Mouse (Mus musculus) liver, embryonic 14.5 days (tissue): Measurements from ENCODE around the gene Arsg. TPM values are rescaled to one million over a fixed set of nuclear protein-coding genes. Genes with fewer than 3 reads are reported as not detected.

Experiments
- ATAC-seq: fragments of 200-750 bp; cut with Nextera tagmentation; 2 replicates; pipeline ENCODE4 v1.8.0; 2017; ENCODE audit warnings: moderate number of reproducible peaks, mild to moderate bottlenecking, moderate library complexity; ENCODE audit not compliant: insufficient read depth
- DNase-seq, 3 experiments: peaks; one replicate each; pipeline ENCODE4 v3.0.0-alpha.2; 2012 to 2013; ENCODE audit warnings: low read depth in 3 of 3, low spot score in 3 of 3
- H3K27ac ChIP-seq: fragments of 300-500 bp; sonication (generic); 2 replicates; pipeline ENCODE4 v1.5.1; 2014; ENCODE audit warnings: moderate library complexity, mild to moderate bottlenecking, control low read depth, inconsistent platforms
- H3K27me3 ChIP-seq: fragments of 300-500 bp; sonication (generic); 2 replicates; pipeline ENCODE4 v1.6.1; 2014; ENCODE audit warnings: mild to moderate bottlenecking, low read length, moderate library complexity; ENCODE audit not compliant: control insufficient read depth, insufficient read depth
- H3K36me3 ChIP-seq: fragments of 300-500 bp; sonication (generic); replicated peaks from 2 replicates; pipeline ENCODE4 v1.6.1; 2014; ENCODE audit warnings: low read depth; ENCODE audit not compliant: control insufficient read depth, insufficient read depth
- H3K4me1 ChIP-seq, 2 experiments: fragments of 200-500 bp in 1 of 2; fragments of 300-500 bp in 1 of 2; sonication (generic) in 1 of 2; replicated peaks; 2 replicates each; pipeline ENCODE4 v1.6.1; 2012 to 2014; ENCODE audit warnings: antibody characterized with exemption in 1 of 2, inconsistent platforms in 1 of 2, low read length in 1 of 2; ENCODE audit not compliant: control insufficient read depth in 2 of 2, insufficient read depth in 2 of 2
- H3K4me2 ChIP-seq: fragments of 300-500 bp; sonication (generic); 2 replicates; pipeline ENCODE4 v1.6.1; 2014; ENCODE audit warnings: low read depth, mild to moderate bottlenecking, control low read depth, moderate library complexity
- H3K4me3 ChIP-seq, 2 experiments: fragments of 200-500 bp in 1 of 2; fragments of 300-500 bp in 1 of 2; sonication (generic) in 1 of 2; 2 replicates each; pipeline ENCODE4 v1.5.1; 2012 to 2014; ENCODE audit warnings: low read depth in 2 of 2, low read length in 2 of 2, mild to moderate bottlenecking in 2 of 2, control low read depth in 1 of 2, inconsistent platforms in 1 of 2, moderate library complexity in 1 of 2; ENCODE audit not compliant: insufficient read depth in 1 of 2
- H3K9ac ChIP-seq: fragments of 300-500 bp; sonication (generic); replicated peaks from 2 replicates; pipeline ENCODE4 v1.6.1; 2014; ENCODE audit warnings: mild to moderate bottlenecking, control low read depth, moderate library complexity
- H3K9me3 ChIP-seq: fragments of 300-500 bp; sonication (generic); 2 replicates; pipeline ENCODE4 v1.6.1; 2016; ENCODE audit warnings: low read length, mixed read lengths; ENCODE audit not compliant: control insufficient read depth
- CTCF ChIP-seq: IDR thresholded peaks from 2 replicates; pipeline ENCODE4 v1.5.1; 2016; ENCODE audit warnings: antibody characterized with exemption, low read depth, control low read depth
- EP300 ChIP-seq: IDR thresholded peaks from 2 replicates; pipeline ENCODE4 v1.6.1; 2016; ENCODE audit warnings: antibody characterized with exemption, low read depth
- WGBS: fragments of 180-500 bp; shearing (Covaris S2); extraction: QIAGEN DNeasy Blood & Tissue Kit; methylation state at CpG from one replicate; pipeline ENCODE4 v1.1.7; 2014; ENCODE audit not compliant: insufficient replicate concordance; 5-methylcytosine and 5-hydroxymethylcytosine counted together
- polyA plus RNA-seq, 2 experiments: library from polyadenylated mRNA; depleted of rRNA in 1 of 2; stranded (reverse) in 1 of 2; unstranded in 1 of 2; fragments of >200 nt; fragmentation: Nextera tagmentation in 1 of 2; extraction: Ambion mirVana in 1 of 2; gene quantifications; 2 replicates each; pipeline versions ENCODE4 v1.2.1 to v1.2.3; 2012 to 2014

Arsg gene
- polyA plus RNA-seq, 2 experiments: 2.3 to 3.8 TPM

DNA sequence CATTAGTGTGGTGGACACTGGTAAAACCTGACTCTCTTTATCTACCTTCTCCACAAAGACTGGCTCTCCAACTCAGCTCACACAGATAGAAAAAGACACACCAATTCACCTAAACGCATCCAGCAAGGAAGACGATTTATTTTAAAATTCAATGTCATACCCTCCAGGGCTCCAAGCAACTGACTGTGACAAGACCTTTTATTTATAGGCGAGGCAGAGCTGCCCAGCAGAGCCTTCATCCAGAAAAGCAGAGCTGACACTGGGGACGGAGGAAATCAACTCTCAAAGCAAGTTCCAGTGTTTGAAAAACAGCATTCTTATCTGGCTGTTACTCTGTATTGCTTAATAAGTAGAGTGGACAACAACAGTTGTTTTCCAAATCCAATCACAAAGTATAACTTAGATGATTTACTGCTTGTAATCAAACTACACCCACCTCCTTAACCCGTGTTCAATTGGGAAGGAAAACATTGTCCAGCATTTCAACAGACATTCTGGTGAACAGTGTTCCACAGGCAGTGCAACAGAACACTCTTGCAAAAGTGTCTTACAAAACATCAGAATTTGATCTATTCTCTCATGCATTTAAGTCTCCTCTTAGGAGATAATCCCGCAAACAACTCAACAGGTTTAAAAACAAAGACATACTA is 135.9 kb downstream of the Arsg start:
- Histone ChIP-seq H3K9me3 (no peaks in the 10 kb centered on the region), H3K27ac (peak overlapping the region; percentile 28), H3K27me3 (no peaks in the 10 kb centered on the region), H3K4me2 (peak overlapping the region; percentile 77), H3K4me1 (peaks cover 33 to 44% of the 10 kb centered on the region in 2 experiments), H3K4me3 (peak overlapping the region; percentile 15 to 75; a peak in 3 of 4 replicates), H3K9ac (peak overlapping the region; percentile 78), H3K36me3 (peaks cover 6% of the 10 kb centered on the region)
- DNase-seq (no peak), ATAC-seq (no peak)
- 47% methylated on average over 6 of the region's 6 CpGs for WGBS
- TF ChIP-seq EP300 (no peak), CTCF (no peak)

DNA sequence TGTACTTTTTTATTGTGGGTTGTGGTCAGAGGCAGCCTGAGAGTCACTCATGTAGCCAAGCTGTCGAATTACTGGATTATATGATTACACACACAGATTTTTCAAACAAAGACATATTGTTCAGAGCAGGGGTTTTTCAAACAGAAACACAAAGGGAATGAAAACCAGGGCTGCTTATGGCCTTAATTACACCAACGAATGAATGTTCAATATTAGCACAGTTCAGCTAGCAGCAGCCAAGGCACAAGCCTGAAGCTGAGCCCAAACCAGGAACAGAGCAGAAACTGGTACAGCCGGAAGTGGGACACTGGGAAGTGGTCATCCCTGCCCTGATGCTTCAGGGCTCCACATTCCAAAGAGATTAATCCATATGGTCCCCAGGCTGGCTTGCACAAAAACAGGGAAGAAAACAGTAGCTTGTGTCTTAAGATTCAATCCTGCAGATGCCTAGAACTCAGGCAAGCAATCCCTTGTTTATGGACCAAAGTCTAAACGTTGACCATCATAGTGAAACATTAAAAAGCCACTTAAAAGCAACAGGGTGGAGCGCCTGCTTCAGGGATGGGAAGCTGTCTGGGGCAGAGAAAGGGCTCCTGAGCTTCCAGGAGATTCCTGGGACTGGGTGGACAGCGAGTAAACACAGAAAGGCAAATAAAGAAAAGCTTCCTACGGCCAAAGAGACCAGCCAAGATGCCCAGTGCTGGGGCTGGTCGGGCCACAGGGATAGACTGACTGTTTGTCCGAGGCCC is 137.0 kb downstream of the Arsg start:
- ATAC-seq: no peak
- TF ChIP-seq CTCF: no peak
- no peak for TF ChIP-seq EP300

DNA sequence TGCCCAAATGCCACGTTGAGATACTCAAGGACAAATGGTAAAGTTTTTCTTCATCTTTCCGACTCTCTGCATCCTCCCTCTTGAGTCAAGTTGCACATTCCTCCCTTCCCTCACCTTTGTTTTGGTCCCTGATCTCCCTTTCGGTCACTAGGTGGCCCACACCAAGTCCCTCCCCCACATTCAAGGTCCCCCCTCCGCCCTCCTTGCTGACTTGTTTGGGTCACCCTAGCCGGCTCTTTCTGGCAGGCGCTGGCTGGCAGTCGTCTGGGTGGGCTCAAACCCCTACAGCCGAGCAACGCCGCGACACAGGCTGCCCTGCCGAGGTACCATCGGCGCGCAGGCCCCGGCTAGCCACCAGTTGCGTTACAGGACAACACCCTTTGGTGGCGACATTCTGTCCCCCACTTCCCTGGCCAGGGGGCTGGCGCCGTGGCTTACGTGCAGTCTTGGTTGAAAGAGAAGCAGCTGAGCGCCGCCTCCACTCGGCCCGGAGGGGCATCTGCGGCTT is 137.7 kb downstream of the Arsg start:
- TF ChIP-seq EP300: no peak
- TF ChIP-seq CTCF: peak; percentile 60
- Histone ChIP-seq H3K9ac (peak overlapping the region; percentile 78), H3K9me3 (no peaks in the 10 kb centered on the region), H3K4me2 (peak overlapping the region; percentile 77), H3K4me1 (peaks cover 43 to 55% of the 10 kb centered on the region in 2 experiments), H3K27ac (peak overlapping the region; percentile 45), H3K36me3 (no peaks in the 10 kb centered on the region), H3K27me3 (no peaks in the 10 kb centered on the region), H3K4me3 (peak overlapping the region; percentile 75 to 76)
- peak in 1 of 3 experiments; percentile 57 for DNase-seq
- WGBS: under 1% methylated on average over 26 of the region's 26 CpGs
- ATAC-seq: peak; percentile 14

More for the DNA sequence above, 137.0 kb downstream of the Arsg start:
- Histone ChIP-seq H3K36me3 (no peaks in the 10 kb centered on the region; the same call in 1 of the 2 replicates), H3K9me3 (no peaks in the 10 kb centered on the region), H3K4me3 (peak overlapping the region; percentile 75 to 76), H3K4me2 (peak overlapping the region; percentile 77), H3K4me1 (peaks cover 37 to 49% of the 10 kb centered on the region in 2 experiments), H3K27me3 (no peaks in the 10 kb centered on the region), H3K27ac (peak overlapping the region; percentile 45), H3K9ac (peak overlapping the region; percentile 78)
- DNase-seq: no peak
- 25% methylated on average over 9 of the region's 9 CpGs for WGBS

DNA sequence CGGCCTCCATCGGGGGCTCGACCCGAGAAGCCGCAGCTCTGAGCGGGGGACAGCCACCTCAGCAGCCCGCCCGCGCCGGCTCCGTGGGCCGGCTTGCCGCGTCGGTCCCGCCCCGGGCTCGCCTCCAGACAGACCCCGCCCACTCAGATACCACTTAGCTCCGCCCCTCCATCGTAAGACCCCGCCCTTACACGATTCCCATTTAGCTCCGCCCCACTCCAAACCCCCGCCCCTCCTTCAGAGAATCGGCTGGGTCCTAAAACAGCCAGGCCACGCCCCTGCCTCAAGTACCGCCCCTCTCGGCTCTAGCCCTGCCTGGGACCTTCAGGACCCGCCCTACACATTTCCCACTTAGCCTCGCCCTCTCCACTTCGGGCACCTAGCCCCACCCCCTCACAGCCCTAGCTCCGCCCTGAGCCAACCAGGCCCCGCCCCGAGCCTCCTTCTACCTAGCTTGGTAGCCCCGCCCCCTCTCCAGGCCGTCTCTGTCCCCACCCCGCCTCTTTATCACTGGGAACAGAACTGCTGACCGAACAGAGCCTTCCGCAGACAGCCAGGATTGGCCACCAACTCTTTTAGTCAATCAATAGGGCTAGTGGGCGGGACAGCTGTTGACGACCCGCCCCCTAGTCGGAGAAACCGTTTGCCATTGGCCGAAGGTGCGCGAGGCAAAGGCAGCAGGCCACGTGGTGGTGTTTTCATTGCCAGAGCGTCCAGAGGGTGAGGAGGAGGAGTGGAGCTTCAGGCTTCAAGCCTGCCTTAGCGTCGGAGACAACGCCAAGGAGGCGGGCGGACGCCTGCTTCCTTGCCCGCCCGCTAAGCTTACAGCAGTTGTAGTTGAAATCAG is 138.4 kb downstream of the Arsg start, which contains the start of gene Wipi1:
Wipi1 (minus strand) TSS at position 665 of the 847 bp plus-strand sequence.
- Histone ChIP-seq H3K4me1 (peaks cover 50 to 62% of the 10 kb centered on the region in 2 experiments), H3K9me3 (no peaks in the 10 kb centered on the region), H3K27ac (peak within 1 kb of the TSS; percentile 99), H3K27me3 (no peaks in the 10 kb centered on the region), H3K4me2 (peak within 1 kb of the TSS; percentile 90), H3K9ac (peak within 1 kb of the TSS; percentile 78), H3K36me3 (no peaks in the 10 kb centered on the region), H3K4me3 (peak within 1 kb of the TSS; percentile 75 to 76)
- TF ChIP-seq EP300 (no peak), CTCF (no peak)
- peak; percentile 99 for DNase-seq
- WGBS: under 1% methylated on average over 57 of the region's 58 CpGs
- peak; percentile 89 for ATAC-seq
